Mouse (Mus musculus): ENCODE data around the gene Nagpa. TPM values are rescaled to one million over a fixed set of nuclear protein-coding genes. Genes with fewer than 3 reads are reported as not detected.

The Nagpa gene
- polyA plus RNA-seq, 1 experiment from 2014 or later = 10.7 TPM

GRCm38 (mm10) chr16:5184101-5184500 lies 19.7 kb downstream of the Nagpa start:
- Histone ChIP-seq H3K4me1 (ENCODE audit: control insufficient read depth, insufficient read depth, low read length) (no peaks in the 10 kb centered on the region), H3K27ac (ENCODE audit: low read depth, low read length) (no peak overlapping the region), H3K4me3 (ENCODE audit: low read depth, low read length) (no peak overlapping the region), H3K27me3 (ENCODE audit: control insufficient read depth, insufficient read depth, low read length) (no peaks in the 10 kb centered on the region), H3K9me3 (ENCODE audit: control insufficient read depth, low read length) (no peaks in the 10 kb centered on the region), H3K9ac (ENCODE audit: low read length) (no peak overlapping the region), H3K4me2 (no peak overlapping the region), H3K36me3 (ENCODE audit: control insufficient read depth, insufficient read depth, low read length) (no peaks in the 10 kb centered on the region)
- WGBS = 68% methylated on average over 8 of the region's 8 CpGs
- DNase-seq (ENCODE audit: low spot score, missing footprints) = no peak
- ATAC-seq (ENCODE audit: low FRiP score) = no peak

- Histone ChIP-seq H3K27me3 (ENCODE audit: control insufficient read depth, insufficient read depth, low read length) (no peaks in the 10 kb centered on the region), H3K9me3 (ENCODE audit: control insufficient read depth, low read length) (no peaks in the 10 kb centered on the region), H3K27ac (ENCODE audit: low read depth, low read length) (no peak overlapping the region), H3K4me2 (no peak overlapping the region), H3K36me3 (ENCODE audit: control insufficient read depth, insufficient read depth, low read length) (no peaks in the 10 kb centered on the region), H3K9ac (ENCODE audit: low read length) (no peak overlapping the region), H3K4me1 (ENCODE audit: control insufficient read depth, insufficient read depth, low read length) (no peaks in the 10 kb centered on the region), H3K4me3 (ENCODE audit: low read depth, low read length) (no peak overlapping the region)
- no peak for ATAC-seq (ENCODE audit: low FRiP score)
- no peak for DNase-seq (ENCODE audit: low spot score, missing footprints)
- WGBS = 89% methylated on average over 18 of the region's 18 CpGs
Observed at GRCm38 (mm10) chr16:5183310-5183975, 20.4 kb downstream of the Nagpa start.

- no peak for DNase-seq (ENCODE audit: low spot score, missing footprints)
- H3K27ac ChIP-seq (ENCODE audit: low read depth, low read length) = no peak overlapping the region
- ATAC-seq (ENCODE audit: low FRiP score) = no peak
- H3K9ac ChIP-seq (ENCODE audit: low read length) = no peak overlapping the region
- H3K4me3 ChIP-seq (ENCODE audit: low read depth, low read length) = no peak overlapping the region
- no peaks in the 10 kb centered on the region for H3K27me3 ChIP-seq (ENCODE audit: control insufficient read depth, insufficient read depth, low read length)
- no peaks in the 10 kb centered on the region for H3K9me3 ChIP-seq (ENCODE audit: control insufficient read depth, low read length)
- 96% methylated on average over 6 of the region's 6 CpGs for WGBS
- H3K4me1 ChIP-seq (ENCODE audit: control insufficient read depth, insufficient read depth, low read length) = no peaks in the 10 kb centered on the region
- no peak overlapping the region for H3K4me2 ChIP-seq
- H3K36me3 ChIP-seq (ENCODE audit: control insufficient read depth, insufficient read depth, low read length) = no peaks in the 10 kb centered on the region
Observed at GRCm38 (mm10) chr16:5172636-5173035, 31.2 kb downstream of the Nagpa start.

DNA sequence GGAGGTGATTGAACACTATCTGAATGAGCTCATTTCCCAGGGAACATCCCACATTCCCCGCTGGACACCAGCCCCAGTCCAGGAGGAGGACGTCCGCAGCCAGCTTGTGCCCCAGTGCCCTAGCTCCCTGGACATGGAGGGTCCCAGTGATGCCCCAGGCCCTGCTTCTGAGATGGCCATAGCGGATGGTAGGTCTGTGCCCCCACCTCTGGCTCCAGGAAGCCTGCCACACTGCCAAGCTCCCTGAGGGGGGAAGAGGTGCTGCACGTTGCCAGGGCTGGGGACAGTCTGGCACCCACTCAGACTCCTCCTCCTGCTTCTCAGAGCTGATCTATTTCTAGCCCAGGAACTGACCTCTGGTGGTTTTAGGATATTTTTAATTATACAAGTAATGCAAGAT lies 35.0 kb downstream of the Nagpa start:
- no peak overlapping the region for H3K9ac ChIP-seq (ENCODE audit: low read length)
- H3K27me3 ChIP-seq (ENCODE audit: control insufficient read depth, insufficient read depth, low read length) = no peaks in the 10 kb centered on the region
- H3K36me3 ChIP-seq (ENCODE audit: control insufficient read depth, insufficient read depth, low read length) = no peaks in the 10 kb centered on the region
- no peak overlapping the region for H3K27ac ChIP-seq (ENCODE audit: low read depth, low read length)
- H3K4me2 ChIP-seq = no peak overlapping the region
- 83% methylated on average over 5 of the region's 5 CpGs for WGBS
- H3K4me3 ChIP-seq (ENCODE audit: low read depth, low read length) = no peak overlapping the region
- H3K4me1 ChIP-seq (ENCODE audit: control insufficient read depth, insufficient read depth, low read length) = no peaks in the 10 kb centered on the region
- no peaks in the 10 kb centered on the region for H3K9me3 ChIP-seq (ENCODE audit: control insufficient read depth, low read length)
- DNase-seq (ENCODE audit: low spot score, missing footprints) (no peak), ATAC-seq (ENCODE audit: low FRiP score) (no peak)

DNA sequence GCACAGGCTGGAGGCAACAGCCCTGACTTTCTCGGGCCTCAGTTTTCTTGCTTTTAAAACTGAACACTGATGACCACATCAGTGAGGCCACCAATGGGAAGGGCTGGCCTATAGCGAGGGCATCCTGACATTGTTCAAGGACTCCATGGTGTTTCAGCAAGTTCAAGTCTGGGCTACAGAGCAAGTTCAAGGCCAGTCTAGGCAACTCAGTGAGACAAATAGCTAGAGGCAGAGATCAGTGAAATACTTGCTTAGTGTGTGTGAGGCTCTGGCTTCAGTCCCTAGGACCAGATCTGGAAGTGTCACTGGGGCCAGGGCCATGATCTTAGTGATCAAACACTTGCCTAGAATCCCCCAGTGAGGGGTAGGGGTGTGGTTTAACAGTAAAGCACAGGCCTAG lies 35.8 kb downstream of the Nagpa start:
- ATAC-seq (ENCODE audit: low FRiP score) = no peak
- H3K4me1 ChIP-seq (ENCODE audit: control insufficient read depth, insufficient read depth, low read length) = no peaks in the 10 kb centered on the region
- H3K4me3 ChIP-seq (ENCODE audit: low read depth, low read length) = no peak overlapping the region
- no peak overlapping the region for H3K4me2 ChIP-seq
- DNase-seq (ENCODE audit: low spot score, missing footprints) = no peak
- 84% methylated on average over 2 of the region's 2 CpGs for WGBS
- H3K27me3 ChIP-seq (ENCODE audit: control insufficient read depth, insufficient read depth, low read length) = no peaks in the 10 kb centered on the region
- no peaks in the 10 kb centered on the region for H3K9me3 ChIP-seq (ENCODE audit: control insufficient read depth, low read length)
- H3K27ac ChIP-seq (ENCODE audit: low read depth, low read length) = no peak overlapping the region
- H3K36me3 ChIP-seq (ENCODE audit: control insufficient read depth, insufficient read depth, low read length) = no peaks in the 10 kb centered on the region
- H3K9ac ChIP-seq (ENCODE audit: low read length) = no peak overlapping the region

GRCm38 (mm10) chr16:5164327-5164726 lies 39.5 kb downstream of the Nagpa start:
- DNase-seq (ENCODE audit: low spot score, missing footprints) (no peak), ATAC-seq (ENCODE audit: low FRiP score) (no peak)
- 82% methylated on average over 6 of the region's 6 CpGs for WGBS
- Histone ChIP-seq H3K4me1 (ENCODE audit: control insufficient read depth, insufficient read depth, low read length) (no peaks in the 10 kb centered on the region), H3K9me3 (ENCODE audit: control insufficient read depth, low read length) (no peaks in the 10 kb centered on the region), H3K27me3 (ENCODE audit: control insufficient read depth, insufficient read depth, low read length) (no peaks in the 10 kb centered on the region), H3K4me2 (no peak overlapping the region), H3K36me3 (ENCODE audit: control insufficient read depth, insufficient read depth, low read length) (no peaks in the 10 kb centered on the region), H3K9ac (ENCODE audit: low read length) (no peak overlapping the region), H3K4me3 (ENCODE audit: low read depth, low read length) (no peak overlapping the region), H3K27ac (ENCODE audit: low read depth, low read length) (no peak overlapping the region)

- 84% methylated on average over 8 of the region's 8 CpGs for WGBS
- Histone ChIP-seq H3K4me1 (ENCODE audit: control insufficient read depth, insufficient read depth, low read length) (no peaks in the 10 kb centered on the region), H3K9ac (ENCODE audit: low read length) (no peak overlapping the region), H3K27me3 (ENCODE audit: control insufficient read depth, insufficient read depth, low read length) (no peaks in the 10 kb centered on the region), H3K4me2 (no peak overlapping the region), H3K9me3 (ENCODE audit: control insufficient read depth, low read length) (no peaks in the 10 kb centered on the region), H3K27ac (ENCODE audit: low read depth, low read length) (no peak overlapping the region), H3K36me3 (ENCODE audit: control insufficient read depth, insufficient read depth, low read length) (no peaks in the 10 kb centered on the region), H3K4me3 (ENCODE audit: low read depth, low read length) (no peak overlapping the region)
- DNase-seq (ENCODE audit: low spot score, missing footprints) = no peak
- no peak for ATAC-seq (ENCODE audit: low FRiP score)
Observed at GRCm38 (mm10) chr16:5159248-5159647, 44.6 kb downstream of the Nagpa start.

GRCm38 (mm10) chr16:5157113-5157512 lies 46.7 kb downstream of the Nagpa start:
- ATAC-seq (ENCODE audit: low FRiP score) (no peak), DNase-seq (ENCODE audit: low spot score, missing footprints) (no peak)
- Histone ChIP-seq H3K27me3 (ENCODE audit: control insufficient read depth, insufficient read depth, low read length) (no peaks in the 10 kb centered on the region), H3K27ac (ENCODE audit: low read depth, low read length) (no peak overlapping the region), H3K4me1 (ENCODE audit: control insufficient read depth, insufficient read depth, low read length) (peaks cover 9% of the 10 kb centered on the region), H3K36me3 (ENCODE audit: control insufficient read depth, insufficient read depth, low read length) (no peaks in the 10 kb centered on the region), H3K9ac (ENCODE audit: low read length) (no peak overlapping the region), H3K4me2 (no peak overlapping the region), H3K4me3 (ENCODE audit: low read depth, low read length) (no peak overlapping the region), H3K9me3 (ENCODE audit: control insufficient read depth, low read length) (no peaks in the 10 kb centered on the region)
- WGBS = 84% methylated on average over 3 of the region's 3 CpGs

DNA sequence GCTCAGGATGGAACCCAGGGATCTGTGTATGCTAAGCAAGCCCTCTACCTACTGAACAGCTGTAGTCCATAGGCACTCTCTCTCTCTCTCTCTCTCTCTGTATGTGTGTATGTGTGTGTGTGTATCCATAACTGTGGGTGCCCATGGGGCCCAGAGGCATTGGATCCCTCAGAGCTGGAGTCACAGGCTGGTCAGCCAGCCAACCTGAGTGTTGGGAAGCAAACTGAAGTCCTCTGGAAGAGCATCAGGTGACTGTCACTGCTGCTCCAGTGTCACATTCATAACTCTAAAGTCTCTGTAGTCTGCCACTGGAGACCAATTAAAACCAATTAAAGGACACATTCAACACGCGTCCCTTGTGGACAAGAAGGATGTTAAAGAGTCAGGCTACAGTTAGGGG lies 47.3 kb downstream of the Nagpa start:
- 69% methylated on average over 2 of the region's 2 CpGs for WGBS

More for the DNA sequence above, 47.3 kb downstream of the Nagpa start:
- no peaks in the 10 kb centered on the region for H3K36me3 ChIP-seq (ENCODE audit: control insufficient read depth, insufficient read depth, low read length)
- no peak for ATAC-seq (ENCODE audit: low FRiP score)
- peaks cover 9% of the 10 kb centered on the region for H3K4me1 ChIP-seq (ENCODE audit: control insufficient read depth, insufficient read depth, low read length)
- H3K9me3 ChIP-seq (ENCODE audit: control insufficient read depth, low read length) = no peaks in the 10 kb centered on the region
- no peak overlapping the region for H3K4me3 ChIP-seq (ENCODE audit: low read depth, low read length)
- no peak overlapping the region for H3K27ac ChIP-seq (ENCODE audit: low read depth, low read length)
- H3K4me2 ChIP-seq = no peak overlapping the region
- H3K9ac ChIP-seq (ENCODE audit: low read length) = no peak overlapping the region
- H3K27me3 ChIP-seq (ENCODE audit: control insufficient read depth, insufficient read depth, low read length) = no peaks in the 10 kb centered on the region
- no peak for DNase-seq (ENCODE audit: low spot score, missing footprints)
